Mouse (Mus musculus) frontal cortex, postnatal 14 days (tissue): ENCODE results near the gene Cpd.
"Not testable (repeated sequence)": the region's sequence is repeated elsewhere in the genome, so short reads cannot be mapped to it uniquely, and the experiment has no call there.

Source experiments
- DNase-seq, 2 experiments: peaks; one replicate each; pipeline ENCODE4 v3.0.0; 2022; ENCODE audit warnings: low spot score in 2 of 2

Cpd gene

GRCm38 (mm10) chr11:76847354-76847753, 536 bp upstream of the Cpd start:
- DNase-seq, result no peak

- no peak for DNase-seq
Observed at GRCm38 (mm10) chr11:76846011-76846877, 574 bp downstream of the Cpd start.

DNA sequence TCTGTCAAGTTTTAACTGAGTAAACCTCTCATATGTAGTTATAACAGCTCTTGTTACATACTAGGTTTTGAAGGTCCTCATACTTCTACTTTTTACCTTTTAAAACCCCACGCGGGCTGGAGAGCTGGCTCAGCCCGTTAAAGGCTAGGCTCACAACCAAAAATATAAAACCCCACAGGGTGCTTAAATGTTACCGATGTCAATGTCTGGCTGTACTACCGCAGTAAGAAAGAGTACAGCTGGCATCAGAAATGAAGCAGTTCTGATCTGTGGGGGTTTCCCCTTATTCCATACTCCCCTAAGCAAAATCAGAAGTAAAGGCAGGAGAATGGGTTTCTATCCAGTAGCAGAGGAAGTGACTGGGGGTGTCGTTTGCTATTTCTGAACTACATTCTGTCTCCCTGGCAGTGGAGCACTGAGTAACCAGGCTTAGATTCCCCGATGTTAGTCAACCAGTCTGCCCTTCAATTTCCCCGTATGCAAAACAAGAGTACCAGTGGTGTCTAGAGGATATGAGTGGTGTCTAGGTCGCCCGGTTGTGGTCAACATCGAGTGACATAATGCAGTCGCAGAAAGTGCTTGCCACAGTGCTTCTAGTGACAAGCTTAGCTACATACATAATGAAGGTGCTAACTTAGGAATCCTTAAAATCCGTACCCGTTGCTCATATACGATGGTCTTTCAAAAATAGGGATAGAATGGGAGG, 1.4 kb downstream of the Cpd start:
- DNase-seq, result no peak

- DNase-seq, result no peak
Observed at GRCm38 (mm10) chr11:76838573-76838972, 8.2 kb downstream of the Cpd start.

DNA sequence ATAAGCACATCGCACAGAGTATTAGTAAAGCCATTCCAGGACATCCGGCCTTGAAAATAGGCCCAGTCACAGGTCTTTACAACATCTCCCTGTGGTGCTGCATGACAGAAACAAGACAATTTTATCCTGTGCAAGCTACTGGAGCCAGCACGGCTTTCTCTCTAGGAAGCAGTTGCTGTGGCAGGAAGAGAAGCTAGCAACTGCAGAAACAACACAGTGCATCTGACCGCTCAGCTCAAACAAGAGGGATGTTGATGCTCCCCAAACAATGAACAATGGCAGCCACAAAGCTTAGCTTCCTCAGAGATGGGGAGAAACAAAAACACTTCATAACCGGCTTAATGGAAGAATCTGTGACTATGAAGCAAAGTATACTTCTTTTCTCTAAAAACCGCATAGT, 10.5 kb downstream of the Cpd start:
- DNase-seq, result no peak

DNA sequence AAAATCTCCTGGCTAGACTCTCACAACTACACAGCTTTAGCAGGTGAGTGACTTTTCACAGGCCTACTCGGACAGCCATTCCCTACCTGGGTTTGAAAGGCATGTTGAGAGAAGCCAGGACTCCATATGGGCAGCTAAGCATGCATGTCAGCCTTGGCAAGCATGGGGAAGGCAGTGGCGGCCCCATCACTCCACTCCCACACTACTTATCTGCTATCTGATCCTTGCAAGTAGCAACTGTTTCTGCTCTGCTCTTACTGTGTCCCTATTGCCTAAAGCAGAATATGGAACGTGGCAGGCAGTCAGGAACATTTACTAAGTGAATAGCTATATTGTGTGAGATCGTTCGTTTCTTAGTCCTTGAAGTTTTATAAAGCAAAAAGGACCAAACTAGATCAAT, 10.9 kb downstream of the Cpd start:
- no peak for DNase-seq

DNA sequence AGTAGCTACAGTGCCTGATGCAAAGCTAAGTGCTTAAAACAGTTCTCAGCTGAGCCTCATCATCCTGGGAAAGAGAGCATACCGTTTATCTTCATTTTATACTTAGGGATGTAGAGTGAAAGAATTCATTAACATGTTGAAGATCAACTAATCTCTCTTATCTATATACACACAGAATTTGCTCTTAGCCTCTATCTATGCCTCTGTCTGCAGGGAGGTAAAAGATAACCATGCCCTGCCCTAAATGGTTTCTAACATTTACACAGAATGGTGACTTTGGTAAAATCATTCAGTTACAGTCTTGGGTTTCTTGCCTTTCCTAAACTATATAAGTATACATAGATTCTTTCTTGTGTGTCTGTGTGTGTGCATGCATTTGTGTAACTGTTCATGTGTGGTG, 12.2 kb downstream of the Cpd start:
- no peak for DNase-seq

- no peak for DNase-seq
Observed at GRCm38 (mm10) chr11:76824885-76825265, 21.9 kb downstream of the Cpd start.

DNA sequence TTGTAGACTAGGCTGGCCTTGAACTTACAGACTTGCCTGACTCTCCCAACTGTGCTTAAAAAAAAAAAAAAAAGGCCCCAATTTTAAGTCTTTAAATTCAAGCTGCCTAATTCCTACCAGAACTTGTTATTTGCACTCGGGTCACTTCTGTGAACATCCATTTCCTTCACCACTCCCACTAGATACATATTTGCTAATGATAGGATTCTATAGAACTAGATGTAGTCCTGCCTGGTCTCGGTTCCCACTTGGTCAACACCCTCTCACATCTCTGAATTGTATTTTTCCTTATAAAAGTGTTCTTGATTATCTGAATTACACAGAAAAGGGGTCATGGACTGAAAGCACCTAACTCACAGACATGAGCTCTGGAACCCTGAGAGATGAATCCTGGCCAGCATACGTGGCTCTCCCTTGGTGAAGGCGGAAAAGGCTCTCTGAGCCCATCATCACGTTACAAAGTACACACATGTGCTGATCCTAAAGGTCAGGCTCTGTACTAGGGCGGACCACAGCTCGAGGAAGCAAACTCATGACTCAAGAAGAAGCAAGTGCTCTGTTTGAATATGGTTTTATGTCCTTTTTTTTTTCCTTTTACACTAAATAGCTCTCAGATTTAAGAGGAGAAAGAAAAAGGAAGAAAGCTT, 22.5 kb downstream of the Cpd start:
- DNase-seq, result no peak

- DNase-seq, result no peak
Observed at GRCm38 (mm10) chr11:76823641-76824040, 23.2 kb downstream of the Cpd start.

DNA sequence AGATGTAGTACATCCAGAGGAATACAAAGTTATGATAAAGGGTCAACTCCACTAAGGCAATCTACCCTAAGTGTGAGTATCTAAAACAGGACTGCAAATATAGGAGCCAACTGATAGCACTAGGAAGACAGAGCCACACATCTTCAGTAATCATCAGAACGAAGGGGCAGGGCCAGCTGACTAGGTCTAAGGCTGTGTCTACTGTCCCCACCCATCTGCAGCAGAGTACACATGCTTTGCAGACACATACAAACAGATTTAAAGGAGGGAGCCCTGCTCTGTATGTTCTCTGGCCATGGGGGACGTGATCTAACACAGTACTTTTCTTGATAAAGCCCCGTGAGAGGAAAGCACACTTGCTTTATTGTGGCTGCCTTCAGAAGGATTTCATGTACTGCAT, 25.5 kb downstream of the Cpd start:
- no peak for DNase-seq

DNA sequence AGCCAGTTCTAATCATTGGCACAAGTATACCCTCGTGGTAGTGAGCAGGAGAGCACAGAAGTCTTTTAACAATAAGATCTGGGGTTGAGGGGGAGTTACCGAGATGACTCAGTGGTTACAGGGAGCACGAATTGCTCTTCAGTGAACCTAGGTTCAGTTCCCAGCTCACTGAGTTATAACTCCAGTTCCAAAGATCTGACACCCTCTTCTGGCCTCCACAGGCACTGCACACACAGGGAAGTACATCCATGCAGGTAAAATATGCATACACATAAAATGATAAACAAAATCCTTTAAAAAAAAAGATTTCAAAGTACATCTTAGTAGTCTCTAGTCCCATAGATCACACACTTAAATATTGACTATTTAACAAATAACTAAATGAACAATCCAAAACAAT, 29.2 kb downstream of the Cpd start:
- no peak for DNase-seq

- DNase-seq, result no peak
Observed at GRCm38 (mm10) chr11:76810706-76811495, 35.9 kb downstream of the Cpd start.

GRCm38 (mm10) chr11:76809450-76809849, 37.4 kb downstream of the Cpd start:
- DNase-seq, result no peak

DNA sequence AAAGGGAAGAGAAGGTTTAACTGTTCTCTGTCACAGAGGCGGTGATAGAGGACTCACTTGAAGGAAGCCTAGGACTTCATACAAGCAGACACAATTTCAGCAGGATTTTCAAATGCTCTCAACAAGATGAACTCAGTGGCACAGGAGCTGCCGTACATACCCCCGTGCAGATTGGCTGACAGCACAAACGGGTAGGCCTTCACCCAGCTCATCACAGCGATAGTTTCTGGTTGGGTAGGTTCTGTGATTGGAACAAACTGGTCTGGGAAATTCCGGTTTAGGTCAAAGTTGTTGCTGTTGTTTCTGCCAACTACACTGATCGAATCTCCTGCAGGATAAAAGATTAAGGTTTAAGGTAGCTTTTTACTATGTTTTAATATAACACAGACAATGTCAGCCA, 38.3 kb downstream of the Cpd start:
- DNase-seq, result no peak

DNA sequence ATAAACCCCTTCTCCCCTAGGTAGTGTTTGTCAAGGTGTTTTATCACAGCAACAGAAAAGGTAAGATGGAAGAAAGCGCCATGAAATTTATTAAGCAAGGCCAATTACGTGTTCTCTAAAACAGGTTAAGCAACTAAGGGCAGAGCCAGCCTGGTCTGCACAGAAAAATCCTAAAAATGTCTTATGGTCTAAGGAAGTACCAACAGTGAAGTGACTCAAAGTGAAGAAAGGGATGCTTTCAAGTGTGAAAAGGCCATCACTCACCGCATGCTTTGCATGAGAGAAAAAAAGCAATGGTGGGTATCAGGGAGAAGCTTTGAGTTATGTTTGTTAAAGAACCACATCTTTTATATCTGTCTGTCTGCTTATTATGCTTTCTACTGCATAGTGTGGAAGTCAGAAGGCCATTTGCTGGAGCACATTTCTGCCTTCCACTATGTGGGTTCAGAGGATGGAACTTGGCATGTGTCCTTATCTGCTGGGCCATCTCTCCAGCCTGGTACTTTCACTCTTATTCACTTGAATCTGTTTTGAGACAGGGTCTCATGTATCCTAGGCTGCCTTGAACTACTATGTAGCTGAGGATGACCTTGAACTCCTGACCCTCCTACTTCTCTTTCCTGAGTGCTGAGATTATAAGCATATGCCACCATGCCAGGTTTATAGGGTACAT, 39.7 kb downstream of the Cpd start:
- DNase-seq, result no peak

DNA sequence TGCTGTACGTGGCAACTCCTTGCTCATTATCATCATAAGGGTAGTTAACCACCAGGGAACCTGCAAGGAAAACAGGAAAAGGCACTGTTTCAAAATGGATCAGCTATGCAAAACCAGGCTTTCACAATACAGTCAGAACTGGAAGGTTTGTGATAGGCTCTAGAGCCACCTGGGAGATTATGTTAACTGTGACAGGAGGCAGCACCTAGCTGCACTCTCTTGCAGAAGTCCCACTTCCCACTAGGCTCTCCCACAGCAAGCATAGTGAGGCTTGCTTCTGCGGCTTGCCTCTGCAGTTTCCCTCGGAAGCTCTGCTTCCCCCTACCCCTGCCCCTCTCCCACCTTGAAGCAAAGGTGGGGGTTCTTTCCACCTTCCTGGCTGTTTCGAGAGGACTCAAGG, 40.8 kb downstream of the Cpd start:
- DNase-seq, result no peak

DNA sequence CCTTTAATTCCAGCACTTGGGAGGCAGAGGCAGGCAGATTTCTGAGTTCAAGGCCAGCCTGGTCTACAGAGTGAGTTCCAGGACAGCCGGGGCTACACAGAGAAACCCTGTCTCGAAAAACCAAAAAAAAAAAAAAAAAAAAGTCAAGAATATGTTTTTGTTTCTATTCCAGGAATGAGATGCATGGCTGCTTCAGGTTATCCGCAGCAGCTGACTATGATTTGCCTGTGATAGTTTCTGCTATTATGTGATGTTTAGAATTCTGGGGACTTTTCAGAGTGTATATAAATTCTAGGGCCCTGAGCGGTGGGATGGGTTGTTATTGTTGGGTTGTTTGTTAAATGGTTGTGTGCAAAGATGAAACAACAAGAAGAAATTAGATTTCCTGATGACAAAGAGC, 41.7 kb downstream of the Cpd start:
- not testable (repeated sequence) for DNase-seq

DNA sequence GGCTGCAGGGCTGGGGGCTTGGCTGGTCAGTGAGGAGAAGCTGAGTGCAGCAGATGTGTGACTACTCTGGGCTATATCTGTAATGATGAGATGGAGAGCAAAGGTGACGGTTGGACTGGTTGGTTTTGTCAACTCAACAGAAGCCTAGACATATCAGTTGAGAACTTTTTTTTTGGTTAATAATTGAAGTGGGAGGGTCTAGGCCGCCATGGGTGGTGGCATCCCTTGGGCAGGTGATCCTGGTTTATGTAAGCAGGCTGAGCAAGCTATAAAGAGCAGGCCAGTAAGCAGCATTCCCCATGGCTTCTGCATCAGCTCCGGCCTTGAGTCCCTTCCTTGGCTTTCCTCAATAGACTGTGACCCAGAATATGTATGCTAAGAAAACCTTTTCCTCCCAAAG, 43.6 kb downstream of the Cpd start:
- no peak for DNase-seq

- no peak for DNase-seq
Observed at GRCm38 (mm10) chr11:76797236-76797635, 49.6 kb downstream of the Cpd start.

GRCm38 (mm10) chr11:76795326-76795725, 51.5 kb downstream of the Cpd start:
- DNase-seq, result no peak
